Mouse (Mus musculus) midbrain, embryonic 16.5 days (tissue): ENCODE measurements at regions not wholly inside any gene's neighbourhood (a gene's known extent, or its start where the extent isn't known, plus 50 kb on each side); places are given as distances from the start of the nearest gene placed in this dataset.

Source experiments
- ATAC-seq: fragments of 200-750 bp; cut with Nextera tagmentation; 2 replicates; pipeline ENCODE4 v1.8.0; 2017; ENCODE audit warnings: moderate TSS enrichment
- H3K27ac ChIP-seq: fragments of 300-500 bp; sonication (generic); 2 replicates; pipeline ENCODE4 v1.5.1; 2014; ENCODE audit warnings: mild to moderate bottlenecking, low read length, mixed read lengths
- H3K27me3 ChIP-seq: fragments of 300-500 bp; sonication (generic); 2 replicates; pipeline ENCODE4 v1.6.1; 2014; ENCODE audit warnings: low read depth, low read length, mixed read lengths; ENCODE audit not compliant: control insufficient read depth, insufficient read depth
- H3K36me3 ChIP-seq: fragments of 300-500 bp; sonication (generic); 2 replicates; pipeline ENCODE4 v1.6.1; 2014; ENCODE audit warnings: mild to moderate bottlenecking, low read length, moderate library complexity, mixed read lengths; ENCODE audit not compliant: control insufficient read depth, insufficient read depth
- H3K4me1 ChIP-seq: fragments of 300-500 bp; sonication (generic); 2 replicates; pipeline ENCODE4 v1.6.1; 2014; ENCODE audit warnings: mild to moderate bottlenecking, low read length, mixed read lengths; ENCODE audit not compliant: control insufficient read depth, insufficient read depth
- H3K4me2 ChIP-seq: fragments of 300-500 bp; sonication (generic); 2 replicates; pipeline ENCODE4 v1.6.1; 2014; ENCODE audit warnings: mild to moderate bottlenecking, low read length, mixed read lengths
- H3K4me3 ChIP-seq: fragments of 300-500 bp; sonication (generic); 2 replicates; pipeline ENCODE4 v1.5.1; 2014; ENCODE audit warnings: low read depth, mild to moderate bottlenecking, low read length, moderate library complexity, mixed read lengths
- H3K9ac ChIP-seq: fragments of 300-500 bp; sonication (generic); 2 replicates; pipeline ENCODE4 v1.6.1; 2014; ENCODE audit warnings: low read depth, low read length, mixed read lengths
- H3K9me3 ChIP-seq: fragments of 300-500 bp; sonication (generic); replicated peaks from 2 replicates; pipeline ENCODE4 v1.6.1; 2014; ENCODE audit warnings: mild to moderate bottlenecking, low read length, mixed read lengths; ENCODE audit not compliant: control insufficient read depth, poor library complexity, severe bottlenecking
- WGBS: fragments of 180-500 bp; shearing (Covaris S2); extraction: QIAGEN DNeasy Blood & Tissue Kit; methylation state at CpG from one replicate; pipeline ENCODE4 v1.1.7; 2014; 5-methylcytosine and 5-hydroxymethylcytosine counted together

GRCm38 (mm10) chr3:56302346-56303185 lies 119.1 kb upstream of the Nbea start:
- 18% methylated on average over 7 of the region's 7 CpGs for WGBS
- no peak overlapping the region for H3K27ac ChIP-seq
- ATAC-seq: peak; percentile 28; the same call in 1 of the 2 replicates
- no peak overlapping the region for H3K9ac ChIP-seq
- no peak overlapping the region for H3K4me3 ChIP-seq
- H3K4me2 ChIP-seq: no peak overlapping the region
- H3K9me3 ChIP-seq: no peaks in the 10 kb centered on the region
- no peaks in the 10 kb centered on the region for H3K36me3 ChIP-seq
- H3K4me1 ChIP-seq: no peaks in the 10 kb centered on the region
- H3K27me3 ChIP-seq: no peaks in the 10 kb centered on the region

DNA sequence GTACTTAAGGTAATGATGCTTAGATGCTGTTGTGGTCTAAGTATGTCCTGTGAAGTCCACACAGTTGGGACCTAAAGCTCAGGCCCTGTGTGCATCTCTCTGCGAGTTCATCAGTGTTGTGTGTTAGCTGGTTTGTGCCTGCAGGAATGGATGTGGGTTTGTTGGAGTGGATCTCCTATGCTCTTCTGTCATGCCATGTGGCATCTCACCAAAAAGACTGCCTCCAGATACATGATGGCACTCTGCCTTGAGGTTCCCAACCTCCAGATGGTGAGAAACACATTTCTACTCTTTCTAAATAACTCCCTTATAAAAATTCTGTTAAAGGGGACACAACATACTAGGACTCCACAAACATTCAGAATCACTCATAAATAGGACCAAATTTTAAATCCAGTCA lies 117.3 kb upstream of the Nbea start:
- no peaks in the 10 kb centered on the region for H3K36me3 ChIP-seq
- 83% methylated on average over 1 of the region's 1 CpGs for WGBS
- no peak overlapping the region for H3K4me2 ChIP-seq
- no peak overlapping the region for H3K9ac ChIP-seq
- no peaks in the 10 kb centered on the region for H3K4me1 ChIP-seq
- H3K27me3 ChIP-seq: no peaks in the 10 kb centered on the region
- H3K4me3 ChIP-seq: no peak overlapping the region
- ATAC-seq: no peak
- H3K27ac ChIP-seq: no peak overlapping the region
- H3K9me3 ChIP-seq: no peaks in the 10 kb centered on the region

DNA sequence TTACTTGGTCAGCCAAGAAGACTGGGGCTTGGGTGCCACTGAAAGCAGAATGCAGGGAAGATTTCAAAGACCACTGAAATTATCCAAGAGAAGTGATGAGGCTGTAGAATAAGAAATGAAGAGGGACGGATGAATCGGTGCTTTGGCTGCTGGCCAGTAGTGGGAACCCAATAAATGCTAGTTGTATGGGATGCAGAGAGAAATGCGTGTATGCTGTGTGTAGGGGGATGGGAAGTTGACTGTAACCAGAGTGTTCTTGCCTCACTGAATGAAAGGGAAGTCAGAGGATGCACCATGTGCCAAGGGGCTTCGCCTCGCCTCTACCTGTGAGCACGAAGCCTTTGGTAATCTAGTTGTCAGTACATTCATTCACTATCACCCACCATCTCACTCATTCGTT lies 112.1 kb upstream of the Nbea start:
- H3K4me3 ChIP-seq: no peak overlapping the region
- H3K27ac ChIP-seq: no peak overlapping the region
- H3K27me3 ChIP-seq: no peaks in the 10 kb centered on the region
- H3K9ac ChIP-seq: no peak overlapping the region
- 79% methylated on average over 7 of the region's 7 CpGs for WGBS
- no peak overlapping the region for H3K4me2 ChIP-seq
- H3K4me1 ChIP-seq: no peaks in the 10 kb centered on the region
- no peak for ATAC-seq
- H3K36me3 ChIP-seq: no peaks in the 10 kb centered on the region
- no peaks in the 10 kb centered on the region for H3K9me3 ChIP-seq

DNA sequence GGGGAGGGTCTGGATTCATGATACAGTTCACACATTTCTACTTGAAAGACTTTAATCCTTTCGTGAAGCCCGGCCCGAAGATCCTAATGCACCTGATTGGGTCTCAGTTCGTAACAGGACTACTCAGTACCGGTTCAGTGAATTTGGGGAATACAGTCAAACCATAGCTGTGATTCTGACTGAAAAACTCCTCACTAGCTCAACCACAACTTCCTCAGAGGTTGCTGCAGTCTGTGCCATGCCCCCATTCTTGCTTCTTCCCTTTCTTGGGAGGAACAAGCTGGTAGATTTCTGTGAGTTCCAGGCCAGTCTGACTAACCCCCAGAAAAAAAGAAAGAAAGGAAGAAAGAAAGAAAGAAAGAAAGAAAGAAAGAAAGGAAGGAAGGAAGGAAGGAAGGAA lies 98.0 kb upstream of the Nbea start:
- ATAC-seq: no peak
- Histone ChIP-seq H3K9me3 (no peaks in the 10 kb centered on the region), H3K27me3 (no peaks in the 10 kb centered on the region), H3K4me2 (no peak overlapping the region), H3K36me3 (no peaks in the 10 kb centered on the region), H3K4me1 (no peaks in the 10 kb centered on the region), H3K9ac (no peak overlapping the region), H3K27ac (no peak overlapping the region), H3K4me3 (no peak overlapping the region)
- 89% methylated on average over 5 of the region's 5 CpGs for WGBS

- Histone ChIP-seq H3K4me3 (no peak overlapping the region), H3K4me1 (no peaks in the 10 kb centered on the region), H3K4me2 (no peak overlapping the region), H3K27ac (no peak overlapping the region), H3K27me3 (no peaks in the 10 kb centered on the region), H3K9me3 (no peaks in the 10 kb centered on the region), H3K36me3 (no peaks in the 10 kb centered on the region), H3K9ac (no peak overlapping the region)
- WGBS: 85% methylated on average over 6 of the region's 6 CpGs
- ATAC-seq: no peak
Measured at GRCm38 (mm10) chr3:56280330-56280957, 96.9 kb upstream of the Nbea start.

- Histone ChIP-seq H3K4me3 (no peak overlapping the region), H3K9me3 (no peaks in the 10 kb centered on the region), H3K4me2 (no peak overlapping the region), H3K4me1 (no peaks in the 10 kb centered on the region), H3K36me3 (no peaks in the 10 kb centered on the region), H3K27me3 (no peaks in the 10 kb centered on the region), H3K27ac (no peak overlapping the region), H3K9ac (no peak overlapping the region)
- ATAC-seq: no peak
- over 99% methylated on average over 3 of the region's 3 CpGs for WGBS
Measured at GRCm38 (mm10) chr3:56272587-56272986, 89.1 kb upstream of the Nbea start.

DNA sequence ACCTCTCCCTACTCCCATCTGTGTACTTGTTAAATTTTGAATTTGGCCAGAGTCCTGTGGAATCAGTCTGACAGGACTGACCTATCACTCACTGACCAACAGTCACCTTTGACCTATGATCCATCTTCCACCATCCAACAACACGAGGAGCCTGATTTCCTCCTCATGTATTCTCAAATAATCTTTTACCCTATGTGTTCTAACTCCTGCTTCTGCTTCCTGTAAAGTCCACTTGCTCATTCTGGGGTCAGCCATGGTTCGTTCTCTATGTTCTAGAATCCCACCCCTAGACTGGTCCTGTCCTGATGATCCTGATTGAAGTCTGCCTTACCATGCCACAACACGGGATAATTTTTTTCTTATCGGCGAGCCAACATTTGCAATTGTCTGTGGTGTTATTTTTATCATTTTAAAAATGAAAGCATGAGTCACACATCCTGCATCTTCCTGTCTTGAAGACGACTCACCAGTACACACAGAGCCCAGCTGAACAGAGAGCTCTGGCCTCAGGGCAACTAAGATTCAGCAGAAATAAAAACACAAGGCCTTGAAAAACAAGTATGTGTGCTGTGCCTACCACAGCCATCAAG lies 86.8 kb upstream of the Nbea start:
- 84% methylated on average over 6 of the region's 6 CpGs for WGBS
- no peaks in the 10 kb centered on the region for H3K9me3 ChIP-seq
- H3K36me3 ChIP-seq: no peaks in the 10 kb centered on the region
- H3K27me3 ChIP-seq: no peaks in the 10 kb centered on the region
- ATAC-seq: no peak
- H3K9ac ChIP-seq: no peak overlapping the region
- H3K4me1 ChIP-seq: no peaks in the 10 kb centered on the region
- H3K4me3 ChIP-seq: no peak overlapping the region
- H3K27ac ChIP-seq: no peak overlapping the region
- H3K4me2 ChIP-seq: no peak overlapping the region

DNA sequence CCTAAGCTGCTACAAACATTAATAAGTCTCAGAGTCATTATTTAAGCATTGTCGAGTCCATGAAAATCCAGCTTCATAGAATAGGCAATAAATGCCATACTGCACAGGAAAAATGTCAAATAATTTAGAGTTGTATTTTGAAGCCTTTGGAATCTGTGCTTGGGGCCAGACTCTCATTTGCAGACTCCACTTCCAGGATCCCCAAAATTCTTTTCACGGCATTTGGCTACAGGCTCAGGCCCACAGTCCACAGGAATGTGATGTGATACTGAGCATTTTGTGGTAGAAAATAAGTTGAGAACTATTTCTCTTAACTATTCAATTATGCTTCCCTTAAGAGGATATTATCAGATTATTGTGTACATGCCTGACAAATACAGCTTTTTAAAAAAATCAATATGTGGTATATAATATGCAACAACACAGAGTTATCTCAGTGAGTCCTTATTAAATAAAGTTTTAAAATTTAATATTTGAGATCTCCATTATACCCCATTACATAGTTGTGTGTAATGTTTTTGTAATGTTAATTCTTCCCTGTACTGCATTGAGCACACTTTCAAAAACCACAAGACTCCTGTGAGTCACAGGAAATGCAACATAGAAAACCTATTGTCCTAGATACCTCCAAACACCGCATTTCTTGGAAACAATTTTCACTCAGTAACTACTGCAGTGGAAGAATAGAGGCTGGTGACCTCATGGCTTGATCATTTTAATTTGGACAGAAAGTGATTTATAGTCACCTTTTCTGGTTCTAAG lies 78.5 kb upstream of the Nbea start:
- Histone ChIP-seq H3K36me3 (no peaks in the 10 kb centered on the region), H3K9ac (no peak overlapping the region), H3K9me3 (0 out of 2 replicates have a peak, but pooled peaks cover 2% of the 10 kb centered on the region), H3K27me3 (no peaks in the 10 kb centered on the region), H3K4me2 (no peak overlapping the region), H3K4me3 (no peak overlapping the region), H3K4me1 (no peaks in the 10 kb centered on the region), H3K27ac (no peak overlapping the region)
- ATAC-seq: no peak
- 84% methylated on average over 3 of the region's 3 CpGs for WGBS
